Mouse (Mus musculus): ENCODE data around the gene Ypel2. TPM values are rescaled to one million over a fixed set of nuclear protein-coding genes. Genes with fewer than 3 reads are reported as not detected.

Gene Ypel2
- polyA plus RNA-seq, 1 experiment, result 16.2 TPM

DNA sequence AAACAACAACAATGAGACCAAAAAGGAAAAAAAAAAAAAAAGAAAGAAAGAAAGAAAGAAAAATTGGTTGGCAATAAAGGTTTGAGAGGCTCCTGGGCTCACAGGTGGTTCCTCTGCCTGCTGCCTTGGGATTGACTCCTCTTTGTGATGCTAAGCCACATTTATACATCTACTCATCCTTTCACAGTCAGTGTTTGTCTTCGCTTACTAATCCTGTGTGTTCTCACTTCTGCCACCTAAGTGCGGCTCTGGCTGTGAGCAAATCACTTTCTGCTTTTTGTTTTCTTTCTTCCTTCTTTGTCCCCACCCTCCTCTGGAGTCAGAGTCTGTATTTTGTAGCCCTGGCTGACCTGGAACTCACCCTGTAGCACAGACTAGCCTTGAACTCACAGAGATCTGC lies 2.8 kb upstream of the Ypel2 start:
- WGBS, result 86% methylated on average over 2 of the region's 2 CpGs
- H3K27ac ChIP-seq (ENCODE audit: control insufficient read depth, insufficient read depth, low read length), result no peak overlapping the region

DNA sequence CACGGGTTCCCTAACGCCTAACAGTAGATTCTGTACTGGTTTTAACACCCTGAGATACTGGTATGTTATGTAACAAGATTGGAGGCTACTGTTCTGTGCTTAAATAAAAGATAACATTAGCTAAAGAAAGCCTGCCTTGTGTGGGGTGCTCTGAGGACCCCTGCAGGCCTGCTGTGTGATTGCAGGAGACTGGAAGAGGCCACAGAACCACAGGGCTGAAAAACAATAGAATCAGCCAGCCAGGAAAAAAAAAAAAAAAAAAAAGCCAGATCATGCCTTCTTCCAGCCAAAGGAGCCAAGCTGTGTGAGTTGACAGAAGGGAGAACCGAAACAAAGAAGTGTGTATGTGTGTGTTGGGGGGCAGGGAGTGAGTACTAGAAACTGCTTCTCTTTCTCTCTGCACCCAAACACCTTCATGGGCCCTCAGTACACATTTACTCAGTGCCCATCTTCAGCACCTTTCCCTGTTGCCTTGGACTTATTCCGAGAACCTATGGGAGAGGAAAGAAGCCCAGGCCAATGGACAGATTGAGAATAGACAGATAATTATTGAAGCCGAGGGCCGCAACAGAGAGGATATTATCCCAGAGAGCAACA lies 2.2 kb upstream of the Ypel2 start:
- WGBS, result 42% methylated on average over 6 of the region's 6 CpGs
- TF ChIP-seq POLR2A (IDR thresholded peaks at IDR 0.05; ENCODE audit: control insufficient read depth, extremely low read depth, insufficient read depth, low read length, poor library complexity) (no peak), CTCF (IDR thresholded peaks at IDR 0.05; ENCODE audit: borderline replicate concordance, control insufficient read depth, extremely low read depth, insufficient read depth, low read length, poor library complexity) (peak; percentile 60; the same call in 1 of the 2 replicates)
- no peaks in the 10 kb centered on the region for H3K27me3 ChIP-seq (ENCODE audit: control insufficient read depth, insufficient read depth, low read length)
- DNase-seq, result peak; percentile 63
- no peak overlapping the region for H3K27ac ChIP-seq (ENCODE audit: control insufficient read depth, insufficient read depth, low read length)
- peaks cover 11% of the 10 kb centered on the region for H3K4me1 ChIP-seq (replicated peaks; ENCODE audit: control insufficient read depth, insufficient read depth, low read length)
- H3K4me3 ChIP-seq (ENCODE audit: control insufficient read depth, insufficient read depth, low read length), result no peak overlapping the region
- no peaks in the 10 kb centered on the region for H3K36me3 ChIP-seq (ENCODE audit: control insufficient read depth, insufficient read depth, low read length)

More for the DNA sequence above, 2.8 kb upstream of the Ypel2 start:
- no peaks in the 10 kb centered on the region for H3K36me3 ChIP-seq (ENCODE audit: control insufficient read depth, insufficient read depth, low read length)
- peaks cover 10% of the 10 kb centered on the region for H3K4me1 ChIP-seq (replicated peaks; ENCODE audit: control insufficient read depth, insufficient read depth, low read length)
- no peak for DNase-seq
- no peak for TF ChIP-seq CTCF (IDR thresholded peaks at IDR 0.05; ENCODE audit: borderline replicate concordance, control insufficient read depth, extremely low read depth, insufficient read depth, low read length, poor library complexity)
- TF ChIP-seq POLR2A (IDR thresholded peaks at IDR 0.05; ENCODE audit: control insufficient read depth, extremely low read depth, insufficient read depth, low read length, poor library complexity), result no peak
- H3K4me3 ChIP-seq (ENCODE audit: control insufficient read depth, insufficient read depth, low read length), result no peak overlapping the region
- H3K27me3 ChIP-seq (ENCODE audit: control insufficient read depth, insufficient read depth, low read length), result no peaks in the 10 kb centered on the region

DNA sequence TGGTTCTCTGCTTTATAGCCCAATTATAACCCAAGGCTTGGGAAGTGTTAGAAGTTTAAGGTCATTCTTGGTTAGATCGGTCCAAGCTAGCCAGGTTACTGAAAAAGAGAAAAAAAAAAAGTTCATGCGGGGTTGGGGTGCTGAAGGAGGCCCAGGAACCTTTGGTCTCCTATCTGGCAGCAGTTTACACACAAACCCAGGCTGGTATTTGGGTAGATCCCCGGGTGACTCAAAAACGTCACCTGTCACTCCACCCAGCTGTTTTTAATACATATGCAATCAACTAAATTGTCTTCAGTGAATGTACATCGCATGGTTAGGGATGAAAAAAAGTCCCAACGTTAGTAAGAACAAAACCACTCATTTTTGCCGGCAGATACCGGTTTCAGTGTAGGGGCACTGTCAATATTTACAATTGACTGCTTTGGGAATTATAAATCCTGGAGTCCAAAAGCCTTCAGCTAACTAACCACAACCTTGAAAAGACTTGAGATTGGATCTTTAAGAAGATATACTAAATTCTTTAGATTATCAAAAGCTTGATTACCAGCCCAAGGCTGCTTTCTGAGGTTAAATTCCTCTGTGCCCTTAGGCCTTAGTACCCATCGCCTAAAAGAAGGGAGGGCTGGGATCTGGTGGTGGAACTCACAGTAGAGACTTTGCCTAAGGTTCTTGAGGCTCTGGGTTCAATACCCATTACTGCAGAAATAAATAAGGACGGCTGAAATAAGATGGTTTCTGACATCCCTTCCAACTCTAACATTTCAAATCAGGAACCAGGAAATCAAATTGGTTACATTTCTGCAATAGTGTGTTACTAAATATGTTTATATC lies 1.5 kb upstream of the Ypel2 start:
- Histone ChIP-seq H3K4me3 (ENCODE audit: control insufficient read depth, insufficient read depth, low read length) (no peak overlapping the region), H3K4me1 (replicated peaks; ENCODE audit: control insufficient read depth, insufficient read depth, low read length) (peaks cover 15% of the 10 kb centered on the region), H3K27me3 (ENCODE audit: control insufficient read depth, insufficient read depth, low read length) (no peaks in the 10 kb centered on the region), H3K36me3 (ENCODE audit: control insufficient read depth, insufficient read depth, low read length) (no peaks in the 10 kb centered on the region), H3K27ac (ENCODE audit: control insufficient read depth, insufficient read depth, low read length) (peak overlapping the region; percentile 61)
- TF ChIP-seq POLR2A (IDR thresholded peaks at IDR 0.05; ENCODE audit: control insufficient read depth, extremely low read depth, insufficient read depth, low read length, poor library complexity), result no peak
- no peak for TF ChIP-seq CTCF (IDR thresholded peaks at IDR 0.05; ENCODE audit: borderline replicate concordance, control insufficient read depth, extremely low read depth, insufficient read depth, low read length, poor library complexity)
- 54% methylated on average over 10 of the region's 10 CpGs for WGBS
- no peak for DNase-seq

DNA sequence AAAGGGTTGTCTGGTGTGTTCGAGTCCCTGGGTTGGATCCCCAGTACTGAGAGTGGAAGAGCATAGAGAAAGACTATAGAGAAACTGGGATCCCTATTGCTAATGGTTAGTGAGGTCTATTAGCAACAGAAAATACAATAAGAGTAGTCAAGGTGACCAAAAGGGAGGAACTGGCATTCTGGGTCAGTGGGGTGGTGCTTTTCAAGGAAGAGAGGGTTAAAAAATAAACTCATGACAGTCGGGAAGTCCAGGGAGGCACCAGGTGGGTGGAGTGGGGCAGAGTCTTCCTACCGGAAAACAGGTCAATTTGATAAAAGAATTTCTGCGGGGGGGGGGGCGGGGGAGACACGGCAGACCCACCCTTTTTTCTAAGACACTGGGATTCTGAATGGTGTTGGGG lies 823 bp upstream of the Ypel2 start:
- DNase-seq, result no peak
- 49% methylated on average over 6 of the region's 6 CpGs for WGBS
- no peak overlapping the region for H3K4me3 ChIP-seq (ENCODE audit: control insufficient read depth, insufficient read depth, low read length)
- H3K27ac ChIP-seq (ENCODE audit: control insufficient read depth, insufficient read depth, low read length), result peak overlapping the region; percentile 19; the same call in 1 of the 2 replicates
- H3K4me1 ChIP-seq (replicated peaks; ENCODE audit: control insufficient read depth, insufficient read depth, low read length), result peaks cover 15% of the 10 kb centered on the region
- no peaks in the 10 kb centered on the region for H3K27me3 ChIP-seq (ENCODE audit: control insufficient read depth, insufficient read depth, low read length)
- no peaks in the 10 kb centered on the region for H3K36me3 ChIP-seq (ENCODE audit: control insufficient read depth, insufficient read depth, low read length)
- TF ChIP-seq CTCF (IDR thresholded peaks at IDR 0.05; ENCODE audit: borderline replicate concordance, control insufficient read depth, extremely low read depth, insufficient read depth, low read length, poor library complexity), result no peak
- no peak for TF ChIP-seq POLR2A (IDR thresholded peaks at IDR 0.05; ENCODE audit: control insufficient read depth, extremely low read depth, insufficient read depth, low read length, poor library complexity)

DNA sequence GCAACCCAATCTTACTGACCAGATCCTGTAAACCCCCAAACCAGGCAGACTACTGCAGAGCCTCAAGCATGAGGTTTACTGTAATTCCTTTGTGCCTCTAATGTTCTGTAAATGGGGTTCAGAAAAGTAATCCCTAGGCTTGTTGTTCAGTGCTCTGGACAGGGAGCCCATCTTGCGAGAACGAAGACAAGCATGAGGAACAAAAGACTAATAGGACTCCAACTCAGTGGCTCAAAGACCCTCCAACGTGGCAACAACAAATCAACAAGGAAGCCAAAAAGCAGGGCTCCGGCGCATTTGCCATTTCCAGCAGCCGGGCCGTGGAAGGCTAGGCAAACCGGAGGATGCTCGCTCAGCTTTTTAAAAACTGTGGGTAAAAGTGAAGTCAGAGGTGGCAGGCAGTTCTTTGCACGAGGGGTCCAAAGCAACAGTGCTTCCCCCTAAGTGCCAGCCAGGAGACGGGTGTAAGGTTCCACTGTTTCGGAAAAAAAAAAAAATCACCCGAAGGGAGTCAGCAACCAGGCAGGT lies 982 bp downstream of the Ypel2 start:
- peak overlapping the region; percentile 89 for H3K4me3 ChIP-seq (ENCODE audit: control insufficient read depth, insufficient read depth, low read length)
- peaks cover 15% of the 10 kb centered on the region for H3K4me1 ChIP-seq (replicated peaks; ENCODE audit: control insufficient read depth, insufficient read depth, low read length)
- H3K27ac ChIP-seq (ENCODE audit: control insufficient read depth, insufficient read depth, low read length), result peak overlapping the region; percentile 28
- no peaks in the 10 kb centered on the region for H3K27me3 ChIP-seq (ENCODE audit: control insufficient read depth, insufficient read depth, low read length)
- WGBS, result 3% methylated on average over 13 of the region's 13 CpGs
- TF ChIP-seq POLR2A (IDR thresholded peaks at IDR 0.05; ENCODE audit: control insufficient read depth, extremely low read depth, insufficient read depth, low read length, poor library complexity) (no peak), CTCF (IDR thresholded peaks at IDR 0.05; ENCODE audit: borderline replicate concordance, control insufficient read depth, extremely low read depth, insufficient read depth, low read length, poor library complexity) (no peak)
- DNase-seq, result peak; percentile 22
- no peaks in the 10 kb centered on the region for H3K36me3 ChIP-seq (ENCODE audit: control insufficient read depth, insufficient read depth, low read length)

DNA sequence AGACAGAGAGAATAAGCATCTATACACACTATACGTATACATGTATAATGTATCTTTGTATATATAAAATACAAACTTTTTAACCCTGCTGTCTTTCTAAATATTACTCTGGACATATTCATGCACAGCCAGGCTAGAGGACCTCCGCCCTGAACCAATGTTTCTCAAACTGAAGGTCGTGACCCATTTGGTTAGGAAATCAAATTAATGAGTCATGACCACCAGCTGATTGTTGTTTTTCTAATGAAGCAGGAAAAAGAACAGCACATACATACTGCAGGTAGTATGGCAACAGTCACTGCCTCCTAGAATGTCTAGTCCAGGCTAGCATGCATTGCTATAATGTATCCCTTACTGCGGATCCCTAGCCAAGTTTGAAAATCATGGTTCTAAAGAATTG lies 2.3 kb downstream of the Ypel2 start:
- TF ChIP-seq POLR2A (IDR thresholded peaks at IDR 0.05; ENCODE audit: control insufficient read depth, extremely low read depth, insufficient read depth, low read length, poor library complexity), result no peak
- TF ChIP-seq CTCF (IDR thresholded peaks at IDR 0.05; ENCODE audit: borderline replicate concordance, control insufficient read depth, extremely low read depth, insufficient read depth, low read length, poor library complexity), result no peak
- H3K36me3 ChIP-seq (ENCODE audit: control insufficient read depth, insufficient read depth, low read length), result no peaks in the 10 kb centered on the region
- H3K27me3 ChIP-seq (ENCODE audit: control insufficient read depth, insufficient read depth, low read length), result no peaks in the 10 kb centered on the region
- 91% methylated on average over 4 of the region's 4 CpGs for WGBS
- DNase-seq, result no peak
- H3K4me1 ChIP-seq (replicated peaks; ENCODE audit: control insufficient read depth, insufficient read depth, low read length), result peaks cover 15% of the 10 kb centered on the region
- H3K27ac ChIP-seq (ENCODE audit: control insufficient read depth, insufficient read depth, low read length), result no peak overlapping the region
- H3K4me3 ChIP-seq (ENCODE audit: control insufficient read depth, insufficient read depth, low read length), result no peak overlapping the region

Data from thymus, adult 2 months (tissue).